Mouse (Mus musculus) small intestine, adult 2 months (tissue): ENCODE data around the gene Hltf.
"Not testable (repeated sequence)": the region's sequence is repeated elsewhere in the genome, so short reads cannot be mapped to it uniquely, and the experiment has no call there.

ENCODE experiments used
- CTCF ChIP-seq: fragments of 200-500 bp; IDR thresholded peaks from 2 replicates; pipeline ENCODE4 v1.5.1; 2012; ENCODE audit warnings: low read depth, mild to moderate bottlenecking, control low read depth, inconsistent platforms, low read length, moderate library complexity, mixed read lengths; ENCODE audit not compliant: insufficient replicate concordance, insufficient read length; ENCODE audit errors: extremely low read depth
- POLR2A ChIP-seq: fragments of 200-500 bp; IDR thresholded peaks from 2 replicates; pipeline ENCODE4 v1.6.1; 2012; ENCODE audit warnings: low read depth, mild to moderate bottlenecking, control low read depth, inconsistent platforms, low read length, moderate library complexity

GRCm38 (mm10) chr3:20044736-20045135 lies 12.9 kb upstream of the Hltf start:
- not testable (repeated sequence) for TF ChIP-seq POLR2A, CTCF
